Mouse (Mus musculus): ENCODE results near the gene Kcnq1.

Gene Kcnq1

GRCm38 (mm10) chr7:143364969-143365839, 259.0 kb downstream of the Kcnq1 start:
- DNase-seq (ENCODE audit: low read depth), result no peak

- peak; percentile 2 for DNase-seq (ENCODE audit: low read depth)
These were observed 261.5 kb downstream of the Kcnq1 start for GRCm38 (mm10) chr7:143367366-143368266.

- DNase-seq (ENCODE audit: low read depth), result no peak
These were observed 262.1 kb downstream of the Kcnq1 start for GRCm38 (mm10) chr7:143368267-143368643.

- no peak for DNase-seq (ENCODE audit: low read depth)
These were observed 265.2 kb downstream of the Kcnq1 start for GRCm38 (mm10) chr7:143371336-143371735.

GRCm38 (mm10) chr7:143373265-143373664, 267.1 kb downstream of the Kcnq1 start:
- no peak for DNase-seq (ENCODE audit: low read depth)

GRCm38 (mm10) chr7:143375945-143376344, 269.8 kb downstream of the Kcnq1 start:
- DNase-seq (ENCODE audit: low read depth), result no peak

GRCm38 (mm10) chr7:143380466-143381073, 274.4 kb downstream of the Kcnq1 start:
- no peak for DNase-seq (ENCODE audit: low read depth)

GRCm38 (mm10) chr7:143386632-143387031, 280.5 kb downstream of the Kcnq1 start:
- no peak for DNase-seq (ENCODE audit: low read depth)

- no peak for DNase-seq (ENCODE audit: low read depth)
These were observed 282.9 kb downstream of the Kcnq1 start for GRCm38 (mm10) chr7:143388783-143389695.

- DNase-seq (ENCODE audit: low read depth), result no peak
These were observed 283.7 kb downstream of the Kcnq1 start for GRCm38 (mm10) chr7:143389860-143390259.

GRCm38 (mm10) chr7:143390277-143390948, 284.3 kb downstream of the Kcnq1 start:
- no peak for DNase-seq (ENCODE audit: low read depth)

GRCm38 (mm10) chr7:143395113-143395563, 289.0 kb downstream of the Kcnq1 start:
- DNase-seq (ENCODE audit: low read depth), result no peak

- DNase-seq (ENCODE audit: low read depth), result no peak
These were observed 293.6 kb downstream of the Kcnq1 start for GRCm38 (mm10) chr7:143399756-143400155.

GRCm38 (mm10) chr7:143400599-143400998, 294.4 kb downstream of the Kcnq1 start:
- DNase-seq (ENCODE audit: low read depth), result no peak

GRCm38 (mm10) chr7:143401429-143402016, 295.4 kb downstream of the Kcnq1 start:
- DNase-seq (ENCODE audit: low read depth), result no peak

- no peak for DNase-seq (ENCODE audit: low read depth)
These were observed 298.1 kb downstream of the Kcnq1 start for GRCm38 (mm10) chr7:143404296-143404695.

GRCm38 (mm10) chr7:143407931-143408501, 301.9 kb downstream of the Kcnq1 start:
- DNase-seq (ENCODE audit: low read depth), result no peak

GRCm38 (mm10) chr7:143408615-143409021, 302.5 kb downstream of the Kcnq1 start:
- DNase-seq (ENCODE audit: low read depth), result no peak

- DNase-seq (ENCODE audit: low read depth), result no peak
These were observed 306.4 kb downstream of the Kcnq1 start for GRCm38 (mm10) chr7:143412606-143413005.

GRCm38 (mm10) chr7:143415070-143415469, 308.9 kb downstream of the Kcnq1 start:
- no peak for DNase-seq (ENCODE audit: low read depth)
